Mouse (Mus musculus) kidney, adult 10 weeks (tissue): ENCODE results near the gene Dlgap3. TPM values are rescaled to one million over a fixed set of nuclear protein-coding genes. Genes with fewer than 3 reads are reported as not detected.

Experiments
- polyA plus RNA-seq: library from polyadenylated mRNA; stranded (reverse); fragments of 350-450 nt; fragmentation: Illumina TruSeq; extraction: RNeasy Lipid Tissue Mini Kit (QIAGEN cat#74804); gene quantifications from one replicate; pipeline ENCODE4 v1.2.3, GENCODE M21; 2014; ENCODE audit warnings: low read depth, low replicate concordance

The Dlgap3 gene
- not detected for polyA plus RNA-seq

GRCm38 (mm10) chr4:127168914-127169345 is at the start of gene Dlgap3:
Dlgap3 (plus strand) TSS chr4:127169204.

GRCm38 (mm10) chr4:127123391-127123790 is 45.6 kb upstream of the Dlgap3 start, which contains the start of gene Tmem35b:
Tmem35b (plus strand) TSS chr4:127123691.

GRCm38 (mm10) chr4:127243552-127243951 is 74.5 kb downstream of the Dlgap3 start, which contains the start of gene Smim12:
Smim12 (plus strand) TSS chr4:127243784.

Other genes starting within 250 kb of the Dlgap3 start
- 34.0 TPM for gene Zmym4, start 201.1 kb upstream of the Dlgap3 start, polyA plus RNA-seq
- 298 TPM for gene Sfpq, start 147.9 kb upstream of the Dlgap3 start, polyA plus RNA-seq
- gene Zmym1, start 108.1 kb upstream of the Dlgap3 start, polyA plus RNA-seq, result 10.2 TPM
- gene Zmym6, start 91.8 kb upstream of the Dlgap3 start, polyA plus RNA-seq, result 32.2 TPM
- 24.9 TPM for gene Tmem35b, start 45.5 kb upstream of the Dlgap3 start, polyA plus RNA-seq
- 3.9 TPM for gene Smim12, start 74.6 kb downstream of the Dlgap3 start, polyA plus RNA-seq
- gene Gja4, start 144.8 kb downstream of the Dlgap3 start, polyA plus RNA-seq, result not detected
- not detected for gene Gjb3, start 161.6 kb downstream of the Dlgap3 start, polyA plus RNA-seq
- gene Gjb4, start 184.9 kb downstream of the Dlgap3 start, polyA plus RNA-seq, result not detected
- not detected for gene Gjb5, start 189.0 kb downstream of the Dlgap3 start, polyA plus RNA-seq